Mouse (Mus musculus) lung, adult 2 months (tissue): ENCODE measurements around the gene Nat9.

Experiments
- CTCF ChIP-seq: fragments of 200-500 bp; IDR thresholded peaks from 2 replicates; pipeline ENCODE4 v1.5.1; 2011; ENCODE audit warnings: mild to moderate bottlenecking, low read length, control low read depth; ENCODE audit not compliant: insufficient read depth
- POLR2A ChIP-seq: fragments of 200-500 bp; IDR thresholded peaks from 2 replicates; pipeline ENCODE4 v1.6.1; 2011; ENCODE audit warnings: low read depth, mild to moderate bottlenecking, control low read depth, low read length, borderline replicate concordance; ENCODE audit errors: extremely low read depth

DNA sequence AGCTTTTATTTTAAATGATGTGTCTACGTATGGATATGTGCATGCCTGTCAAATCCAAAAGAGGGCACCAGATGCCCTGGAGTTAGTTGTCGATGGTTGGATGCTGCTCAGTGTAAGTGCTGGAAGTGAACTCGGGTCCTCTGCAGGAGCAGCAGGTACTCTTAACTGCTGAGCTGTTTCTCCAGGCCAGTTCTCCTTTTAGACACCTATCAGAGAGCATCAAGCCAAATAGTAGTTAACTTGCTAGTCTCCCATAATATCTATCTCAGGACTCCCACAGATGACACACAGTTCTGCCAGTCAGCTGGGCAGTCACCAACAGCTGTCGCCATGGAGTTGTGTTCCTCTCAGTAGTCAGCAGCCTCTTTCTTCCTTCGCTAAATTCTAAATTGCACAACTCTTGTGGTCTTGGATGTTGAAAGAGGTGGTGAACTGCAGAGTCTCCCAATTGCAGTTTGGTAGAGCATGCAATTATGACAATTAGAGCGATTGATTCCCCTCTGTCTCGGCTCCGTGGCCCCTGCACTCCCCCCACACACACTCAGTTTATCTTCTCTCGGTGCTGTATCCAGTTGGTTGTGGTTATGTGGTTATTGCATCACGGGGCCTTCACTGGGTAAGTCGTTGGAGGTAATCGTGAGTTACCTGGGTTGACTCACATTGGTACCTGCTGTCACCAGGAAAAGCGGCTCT is 1.0 kb upstream of the Nat9 start:
- no peak for TF ChIP-seq CTCF
- TF ChIP-seq POLR2A: no peak
